Mouse (Mus musculus): Measurements from ENCODE around the gene Fcgr1. TPM values are rescaled to one million over a fixed set of nuclear protein-coding genes. Genes with fewer than 3 reads are reported as not detected.
"Not testable (repeated sequence)": the region's sequence is repeated elsewhere in the genome, so short reads cannot be mapped to it uniquely, and the experiment has no call there.

Gene Fcgr1
- total RNA-seq (2021): under 1 TPM in 1 of 2 experiments, not detected in 1; 0.14 TPM
- long read RNA-seq, experiment 1: 0 reads
- long read RNA-seq, experiment 2: 0 reads

DNA sequence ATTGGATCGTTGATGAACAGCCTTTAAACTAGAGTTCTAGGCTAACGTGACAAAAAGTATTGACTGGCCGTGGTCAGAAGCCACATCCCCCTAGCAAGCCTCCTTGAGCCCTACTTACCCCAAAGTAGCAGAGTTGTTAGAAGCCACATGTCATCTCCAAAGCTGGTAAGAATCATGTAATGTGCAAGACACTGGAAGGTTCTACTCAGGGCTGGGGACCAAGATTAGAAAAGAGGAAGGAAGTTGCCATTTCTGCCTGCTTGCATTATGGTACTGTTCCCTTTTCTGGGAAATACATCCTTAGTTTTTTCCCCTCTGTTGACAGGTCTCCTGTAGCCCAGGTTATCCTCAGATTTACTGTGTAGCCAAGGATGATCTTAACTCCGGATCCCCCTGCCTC lies at the start of gene Fcgr1:
TSS of gene Fcgr1 (minus strand) at position 183 of the 400 bp plus-strand sequence.
- no peak for DNase-seq (ENCODE audit: low spot score)

DNA sequence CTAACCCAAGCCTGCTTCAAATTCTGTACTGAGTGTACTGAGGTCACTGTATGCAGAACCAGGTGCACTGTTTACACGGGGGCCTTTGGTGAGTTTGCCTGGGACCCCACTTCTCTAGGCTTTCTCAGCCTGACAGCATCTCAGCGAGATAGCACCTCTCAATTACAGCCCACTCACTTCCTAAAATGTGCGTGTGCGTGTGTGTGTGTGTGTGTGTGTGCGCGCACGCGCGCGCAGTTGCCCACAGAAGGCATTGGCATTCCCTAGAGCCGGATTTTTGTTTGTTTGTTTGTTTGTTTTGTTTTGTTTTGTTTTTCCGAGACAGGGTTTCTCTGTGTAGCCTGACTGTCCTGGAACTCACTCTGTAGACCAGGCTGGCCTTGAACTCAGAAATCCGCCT lies 48.9 kb upstream of the Fcgr1 start:
- DNase-seq (ENCODE audit: low spot score): not testable (repeated sequence)

DNA sequence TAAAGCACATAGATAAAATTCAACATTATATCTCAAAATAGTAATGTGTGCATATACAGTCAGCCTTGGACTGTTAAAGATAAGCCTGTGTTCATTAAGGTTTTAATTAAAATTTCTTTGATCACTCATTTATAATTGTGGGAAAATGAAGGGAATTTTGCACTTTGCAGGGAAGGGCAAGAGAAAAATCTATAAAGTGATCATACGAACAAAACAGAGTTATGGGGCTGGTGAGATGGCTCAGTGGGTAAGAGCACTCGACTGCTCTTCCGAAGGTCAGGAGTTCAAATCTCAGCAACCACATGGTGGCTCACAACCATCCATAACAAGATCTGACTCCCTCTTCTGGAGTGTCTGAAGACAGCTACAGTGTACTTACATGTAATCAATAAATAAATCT lies 48.3 kb upstream of the Fcgr1 start:
- DNase-seq (ENCODE audit: low spot score): not testable (repeated sequence)

DNA sequence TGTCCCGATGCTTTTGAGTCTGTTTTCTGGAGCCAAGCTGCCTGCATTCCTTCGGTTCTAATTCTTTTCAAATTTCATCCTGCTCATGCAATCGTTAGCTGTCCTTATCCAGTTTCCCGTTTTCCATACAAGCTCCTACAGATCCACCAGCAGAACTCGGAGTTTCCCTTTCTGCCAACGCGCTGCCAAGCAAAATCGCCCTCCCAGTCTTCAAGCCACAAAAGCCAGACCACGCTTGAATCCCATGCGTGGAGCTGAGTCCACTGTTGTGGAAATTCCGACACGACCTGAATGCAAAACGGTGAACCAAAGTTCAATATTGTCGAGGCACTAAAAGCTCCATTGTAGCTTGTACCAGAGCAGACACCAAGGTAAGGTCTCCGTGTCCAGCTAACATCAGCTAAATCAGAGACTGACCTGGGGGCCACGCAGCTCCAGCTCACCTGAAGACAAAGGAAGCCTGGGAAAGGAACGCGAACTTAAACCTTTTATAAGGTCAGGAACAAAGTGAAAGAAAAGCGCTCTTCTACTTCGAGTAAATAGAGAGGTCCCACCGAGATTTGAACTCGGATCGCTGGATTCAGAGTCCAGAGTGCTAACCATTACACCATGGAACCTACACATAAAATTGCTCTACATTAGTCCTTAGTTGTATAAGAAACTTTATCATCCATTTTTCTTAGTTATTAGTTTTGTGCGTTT lies 47.0 kb upstream of the Fcgr1 start:
- DNase-seq (ENCODE audit: low spot score): no peak

DNA sequence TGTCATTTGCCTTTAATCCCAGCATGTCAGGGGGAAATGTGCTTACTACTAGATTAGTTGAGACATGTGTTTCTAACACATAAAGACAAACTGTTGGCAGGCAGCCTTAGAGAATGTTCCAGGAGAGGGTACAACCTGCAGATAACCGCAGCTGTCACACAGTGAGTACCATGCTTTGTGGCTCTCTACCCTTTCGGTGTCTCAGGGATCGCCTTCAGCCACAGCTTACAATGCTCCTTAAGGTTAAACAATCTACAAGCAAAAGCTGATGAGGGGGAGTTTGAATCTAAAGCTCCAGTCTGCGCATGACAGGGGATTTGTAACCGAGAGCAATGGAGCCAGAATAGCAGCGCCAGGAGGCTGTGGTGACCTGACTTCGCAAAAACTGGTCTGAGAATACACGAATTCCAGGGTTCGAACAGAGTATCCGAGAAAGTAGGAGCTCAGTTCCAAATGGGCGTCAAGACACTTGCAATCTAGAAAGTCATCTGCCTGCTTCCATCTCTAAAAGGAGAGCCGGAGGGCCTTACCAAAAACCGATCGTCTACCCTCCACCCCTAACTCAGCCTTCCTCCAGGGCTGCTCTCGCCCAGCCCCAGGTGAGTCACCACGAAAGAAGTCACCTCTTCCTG lies 45.2 kb upstream of the Fcgr1 start:
- DNase-seq (ENCODE audit: low spot score): no peak

DNA sequence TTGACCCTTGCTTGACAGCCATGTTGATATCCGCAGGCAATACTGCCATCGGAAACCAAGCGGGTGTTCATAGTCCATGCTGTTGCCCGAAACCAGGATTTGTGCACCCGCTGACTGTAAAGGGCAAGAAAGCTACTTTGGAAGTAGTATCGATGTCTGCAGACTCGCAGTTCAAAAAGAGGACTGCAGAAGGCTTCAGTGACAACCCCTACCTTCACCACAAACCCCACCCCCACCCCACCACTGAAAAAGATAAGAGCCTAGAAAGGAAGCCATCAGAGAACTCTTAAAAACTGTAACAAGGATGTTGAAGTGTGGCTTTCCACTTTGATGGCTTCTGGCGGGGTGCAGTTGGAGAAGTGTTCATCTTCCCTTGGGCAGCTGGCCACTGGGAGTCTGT lies 44.3 kb upstream of the Fcgr1 start:
- DNase-seq (ENCODE audit: low spot score): no peak

DNA sequence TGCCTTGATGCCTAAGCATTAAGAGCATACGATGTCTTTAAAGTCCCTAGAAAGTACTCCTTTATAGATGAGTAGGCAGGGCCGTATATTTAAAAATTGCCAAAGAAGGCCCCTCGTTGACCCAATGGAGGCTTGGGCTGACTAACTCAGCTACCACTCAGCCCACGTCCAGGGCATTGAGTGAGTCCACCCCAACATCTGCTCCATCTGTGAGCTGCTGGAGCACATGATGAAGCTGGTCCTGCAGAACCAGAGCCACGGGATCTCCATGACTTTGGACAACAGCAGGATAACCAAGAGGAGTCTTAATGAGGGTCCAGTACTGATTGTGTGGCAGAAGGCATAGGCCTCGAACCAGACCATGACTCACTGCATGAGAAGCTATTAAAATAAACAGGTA lies 43.5 kb upstream of the Fcgr1 start:
- DNase-seq (ENCODE audit: low spot score): no peak

DNA sequence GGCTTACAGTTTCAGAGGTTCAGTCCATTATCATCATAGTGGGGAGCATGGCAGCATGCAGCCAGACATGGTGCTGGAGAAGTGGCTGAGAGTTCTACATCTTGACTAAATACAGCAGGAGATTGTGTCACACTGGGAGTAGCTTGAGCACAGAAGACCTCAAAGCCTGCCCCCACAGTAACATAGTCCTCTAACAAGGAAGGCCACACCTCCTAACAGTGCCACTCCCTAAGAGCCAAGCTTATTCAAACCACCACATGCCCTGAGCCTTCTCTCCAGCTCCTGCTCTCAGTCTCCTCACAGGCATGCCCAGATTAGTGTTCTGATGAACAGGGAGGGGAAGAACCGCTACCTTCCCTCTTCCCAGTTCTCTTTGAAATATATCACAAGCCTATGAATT lies 42.9 kb upstream of the Fcgr1 start:
- no peak for DNase-seq (ENCODE audit: low spot score)

DNA sequence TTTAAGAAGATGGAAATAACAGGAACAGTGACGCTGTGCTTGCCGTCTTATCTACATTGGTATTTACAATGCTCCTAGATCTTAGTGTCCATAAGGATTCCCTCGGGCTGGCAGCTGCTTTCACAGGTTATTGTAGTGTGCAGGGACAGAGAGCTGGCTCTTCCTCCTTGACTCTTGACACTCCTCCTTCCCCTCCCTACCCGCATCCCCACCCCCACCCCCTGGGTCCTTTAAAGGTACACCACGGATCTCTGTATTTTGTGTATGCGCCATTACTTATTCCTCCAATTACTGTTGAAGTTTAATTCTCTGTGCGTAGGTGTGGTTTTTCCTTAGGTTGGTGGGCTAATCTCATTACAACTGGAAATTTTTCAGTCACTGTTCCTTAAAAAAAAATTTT lies 41.8 kb upstream of the Fcgr1 start:
- DNase-seq (ENCODE audit: low spot score): no peak

DNA sequence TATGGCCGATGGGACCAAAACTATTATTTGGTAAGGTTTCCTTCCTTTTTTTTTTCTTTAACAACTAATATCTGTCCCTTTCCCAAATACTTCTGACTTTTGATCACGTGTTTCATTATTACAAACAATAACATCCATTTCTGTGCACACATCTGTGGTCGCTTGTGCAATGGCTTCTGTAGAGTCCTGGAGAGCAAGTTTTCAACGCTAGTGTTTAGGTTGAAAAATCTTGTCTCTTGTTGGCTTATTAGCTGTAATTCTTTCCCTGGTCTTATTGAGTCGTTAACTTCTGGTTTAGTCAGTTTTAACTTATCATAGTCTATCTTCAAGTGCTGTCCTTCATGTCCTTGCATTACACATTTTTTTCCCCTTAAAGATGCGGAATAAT lies 41.4 kb upstream of the Fcgr1 start:
- DNase-seq (ENCODE audit: low spot score): no peak

DNA sequence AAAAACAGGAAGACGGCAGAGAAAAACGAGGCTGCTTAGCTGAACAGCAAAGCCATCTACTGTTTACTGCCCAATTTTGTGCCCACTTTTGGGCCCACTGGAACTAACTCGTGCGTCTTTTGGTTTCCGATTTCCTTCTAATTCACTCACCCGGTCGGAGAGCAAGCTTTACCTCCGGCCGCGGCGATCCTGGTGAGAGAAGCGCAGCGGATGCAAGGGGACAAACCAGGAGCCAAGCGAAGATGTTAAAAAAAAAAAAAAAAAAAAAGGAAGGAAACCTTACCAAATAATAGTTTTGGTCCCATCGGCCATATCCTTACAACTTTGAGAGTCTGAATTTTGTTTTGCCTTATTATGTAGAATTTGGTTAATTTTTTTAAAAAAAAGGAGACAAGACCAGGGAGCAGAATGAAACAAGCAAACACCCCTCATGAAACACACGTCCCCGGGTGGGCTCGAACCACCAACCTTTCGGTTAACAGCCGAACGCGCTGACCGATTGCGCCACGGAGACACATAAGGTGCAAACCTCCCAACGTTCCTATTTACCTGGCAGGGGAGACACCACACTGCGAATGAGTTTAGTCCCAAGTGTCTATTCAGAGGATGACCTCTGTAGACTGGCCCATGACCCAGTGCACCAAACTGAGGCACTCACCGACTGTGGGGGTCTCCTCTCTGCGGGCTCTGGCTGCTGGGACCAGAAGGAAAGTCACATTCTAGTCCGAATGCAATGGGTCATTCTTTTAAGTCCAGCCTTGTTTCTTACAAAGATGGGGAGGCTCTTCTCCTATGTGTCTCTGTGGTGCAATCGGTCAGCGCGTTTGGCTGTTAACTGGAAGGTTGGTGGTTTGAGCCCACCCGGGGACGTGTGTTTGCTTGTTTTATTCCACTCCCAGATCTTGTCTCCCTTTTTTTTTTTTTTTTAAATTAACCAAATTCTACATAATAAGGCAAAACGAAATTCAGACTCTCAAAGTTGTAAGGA lies 40.7 kb upstream of the Fcgr1 start:
- no peak for DNase-seq (ENCODE audit: low spot score)

DNA sequence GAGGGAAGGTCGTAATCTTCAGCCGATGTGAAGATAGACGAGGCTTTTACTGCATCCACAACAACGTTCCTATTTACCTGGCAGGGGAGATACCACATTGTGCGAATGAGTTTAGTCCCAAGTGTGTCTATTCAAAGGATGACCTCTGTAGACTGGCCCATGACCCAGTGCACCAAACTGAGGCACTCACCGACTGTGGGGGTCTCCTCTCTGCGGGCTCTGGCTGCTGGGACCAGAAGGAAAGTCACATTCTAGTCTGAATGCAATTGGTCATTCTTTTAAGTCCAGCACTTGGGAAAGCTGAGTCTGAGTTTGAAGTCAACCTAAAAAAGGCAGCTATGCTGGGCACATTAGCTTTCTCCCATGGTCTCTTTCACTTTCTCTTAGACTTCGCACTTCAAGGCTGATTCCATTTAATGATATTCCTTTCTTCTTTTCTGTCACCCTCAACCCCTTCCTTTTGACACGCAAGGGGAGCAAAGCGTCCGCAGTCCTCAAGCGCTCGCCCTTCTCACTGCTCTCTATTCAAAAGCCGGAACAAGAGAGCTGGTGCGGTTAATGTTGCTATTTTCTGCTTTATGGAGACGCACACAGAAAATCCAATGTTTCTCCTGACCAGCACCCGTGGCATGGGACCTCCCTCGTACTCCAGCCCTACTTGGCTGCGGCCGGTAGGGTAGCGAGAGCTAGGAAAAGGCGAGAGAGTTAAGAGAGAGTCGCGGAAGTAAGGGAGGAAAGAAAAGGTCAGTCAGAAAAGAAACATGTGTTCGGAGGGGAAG lies 39.8 kb upstream of the Fcgr1 start:
- no peak for DNase-seq (ENCODE audit: low spot score)

DNA sequence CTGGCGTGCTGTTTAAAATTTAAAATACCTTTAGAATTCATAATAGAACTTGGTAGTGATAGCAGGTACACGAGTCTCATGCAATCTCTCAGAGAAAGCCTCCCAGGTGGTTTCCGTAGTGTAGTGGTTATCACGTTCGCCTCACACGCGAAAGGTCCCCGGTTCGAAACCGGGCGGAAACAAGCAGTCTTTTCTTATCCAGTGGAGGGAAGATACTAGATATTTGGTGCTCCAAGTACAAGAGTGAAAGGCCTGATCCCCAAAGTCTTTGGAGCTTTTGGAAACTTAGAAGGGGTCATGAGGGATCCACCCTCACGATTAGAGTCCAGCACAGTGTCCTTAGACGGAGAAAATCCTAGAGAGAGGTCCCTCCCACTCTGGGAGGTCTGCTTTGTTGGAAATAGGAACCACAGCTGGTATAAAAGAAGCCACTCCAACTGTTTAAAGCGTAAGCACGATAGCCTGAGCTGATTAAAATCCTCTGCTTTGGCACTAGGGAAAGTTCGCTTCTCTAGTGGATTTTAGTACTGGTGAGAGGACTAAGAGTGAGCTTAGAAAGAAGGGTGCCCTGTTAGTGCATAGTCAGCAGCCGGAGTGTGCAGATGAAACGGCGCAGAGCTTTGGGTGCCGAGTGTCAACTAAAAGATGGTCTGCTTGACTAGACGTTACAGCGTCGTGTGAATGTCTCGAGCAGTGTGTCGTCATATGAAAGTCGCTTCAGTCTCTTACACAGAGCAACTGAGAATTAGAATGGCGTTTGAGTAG lies 39.0 kb upstream of the Fcgr1 start:
- DNase-seq (ENCODE audit: low spot score): no peak

DNA sequence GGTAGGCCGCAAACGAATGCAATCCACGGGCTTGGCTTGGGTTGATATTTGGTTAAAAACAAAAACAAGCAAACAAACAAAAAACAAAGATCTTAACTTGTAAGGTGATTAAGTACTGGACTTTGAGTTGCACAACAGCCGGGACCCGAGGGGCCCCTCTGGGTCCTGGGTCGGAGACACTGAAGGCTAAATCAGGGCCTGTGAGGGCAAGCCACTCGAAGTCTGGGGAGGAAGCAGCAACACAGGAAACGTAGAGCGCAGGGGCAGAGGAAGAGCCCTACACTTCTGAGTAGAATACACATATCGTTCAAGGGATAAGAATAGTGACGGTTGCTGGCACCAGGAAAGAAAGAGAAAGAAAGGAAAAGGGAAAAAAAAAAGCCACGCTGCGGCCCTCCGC lies 38.2 kb upstream of the Fcgr1 start:
- no peak for DNase-seq (ENCODE audit: low spot score)

DNA sequence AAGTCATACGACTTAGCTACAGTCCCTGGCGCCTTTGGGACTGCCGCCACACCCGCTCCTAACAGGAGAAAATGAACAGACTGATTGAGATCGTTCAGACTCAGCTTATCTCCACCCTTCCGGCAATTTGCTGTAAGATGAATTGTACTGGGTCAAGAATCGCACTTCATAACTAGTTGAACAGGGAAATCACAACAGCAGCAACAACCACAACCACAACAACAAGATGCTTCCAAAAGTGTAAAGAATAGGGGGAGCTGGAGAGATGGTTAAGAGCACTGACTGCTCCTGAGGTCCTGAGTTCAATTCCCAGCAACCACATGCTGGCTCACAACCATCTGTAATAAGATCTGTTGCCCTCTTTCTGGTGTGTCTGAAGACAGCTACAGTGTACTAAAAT lies 37.7 kb upstream of the Fcgr1 start:
- no peak for DNase-seq (ENCODE audit: low spot score)

DNA sequence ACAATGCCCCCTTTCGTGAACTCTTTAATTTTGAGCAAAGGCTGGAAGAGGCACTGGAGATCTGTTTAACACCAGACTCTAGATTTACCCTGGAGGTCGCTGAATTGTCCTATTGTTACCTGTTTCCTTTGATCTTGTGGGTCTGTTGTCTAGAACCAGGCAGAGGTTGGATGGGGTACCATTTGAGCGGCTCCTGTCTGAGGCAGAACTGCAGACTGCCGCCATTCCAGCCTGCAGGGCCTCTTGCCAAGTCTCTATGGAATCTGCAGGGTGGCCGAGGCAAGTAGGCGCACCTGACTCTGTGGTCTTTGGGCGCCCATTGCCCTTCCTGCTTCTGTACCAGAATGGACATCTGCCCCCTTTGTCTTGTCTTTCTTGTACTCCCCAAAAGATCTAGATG lies 36.8 kb upstream of the Fcgr1 start:
- DNase-seq (ENCODE audit: low spot score): no peak

DNA sequence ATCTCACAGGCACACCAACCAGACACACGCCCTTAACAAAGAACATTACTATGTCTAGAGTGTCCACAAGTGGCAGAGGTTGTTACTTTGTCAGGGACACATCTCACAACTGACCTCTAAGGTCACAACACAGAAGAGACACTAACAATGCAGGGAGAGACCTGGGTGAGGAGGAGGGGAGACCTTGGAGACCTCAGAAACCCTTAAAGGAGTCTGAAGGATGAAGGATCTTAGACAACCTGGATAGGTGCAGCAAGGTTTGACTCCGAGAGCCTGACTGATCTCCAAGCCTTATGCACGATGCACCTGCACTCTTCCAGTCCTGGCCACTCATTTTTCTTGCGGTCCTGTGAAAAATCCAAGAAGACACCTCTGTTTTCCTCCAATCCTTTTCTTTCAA lies 36.4 kb upstream of the Fcgr1 start:
- DNase-seq (ENCODE audit: low spot score): no peak

DNA sequence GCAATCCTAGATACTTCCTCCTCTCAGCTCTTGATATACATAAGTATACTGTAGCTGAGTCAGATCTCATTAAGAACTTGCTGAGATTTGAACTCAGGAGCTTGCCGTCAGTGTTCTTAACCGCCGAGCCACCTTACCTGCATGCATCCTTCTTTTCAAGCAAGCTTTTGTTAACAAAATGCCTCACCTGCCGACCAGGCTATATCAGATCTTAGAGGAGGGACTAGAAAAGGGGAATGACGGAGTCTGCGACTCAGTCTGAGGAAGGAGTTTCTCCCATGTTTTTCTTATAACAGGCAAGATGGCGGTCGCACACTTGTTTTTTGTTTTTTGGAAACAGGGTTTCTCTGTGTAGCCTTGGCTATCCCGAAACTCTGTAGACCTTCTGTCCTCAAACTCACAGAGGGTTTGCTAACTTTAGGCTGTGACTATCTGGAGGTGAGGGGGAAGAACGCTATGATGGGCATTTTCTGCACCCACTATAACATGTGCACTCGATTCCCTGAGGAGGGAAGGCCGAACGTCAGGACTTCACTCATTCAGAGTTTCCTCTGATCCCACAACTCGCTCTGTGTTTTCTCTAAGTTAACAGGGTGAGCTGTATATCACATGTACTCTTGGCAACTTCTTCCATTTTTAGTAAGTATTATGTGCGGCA lies 35.1 kb upstream of the Fcgr1 start:
- DNase-seq (ENCODE audit: low spot score): no peak

DNA sequence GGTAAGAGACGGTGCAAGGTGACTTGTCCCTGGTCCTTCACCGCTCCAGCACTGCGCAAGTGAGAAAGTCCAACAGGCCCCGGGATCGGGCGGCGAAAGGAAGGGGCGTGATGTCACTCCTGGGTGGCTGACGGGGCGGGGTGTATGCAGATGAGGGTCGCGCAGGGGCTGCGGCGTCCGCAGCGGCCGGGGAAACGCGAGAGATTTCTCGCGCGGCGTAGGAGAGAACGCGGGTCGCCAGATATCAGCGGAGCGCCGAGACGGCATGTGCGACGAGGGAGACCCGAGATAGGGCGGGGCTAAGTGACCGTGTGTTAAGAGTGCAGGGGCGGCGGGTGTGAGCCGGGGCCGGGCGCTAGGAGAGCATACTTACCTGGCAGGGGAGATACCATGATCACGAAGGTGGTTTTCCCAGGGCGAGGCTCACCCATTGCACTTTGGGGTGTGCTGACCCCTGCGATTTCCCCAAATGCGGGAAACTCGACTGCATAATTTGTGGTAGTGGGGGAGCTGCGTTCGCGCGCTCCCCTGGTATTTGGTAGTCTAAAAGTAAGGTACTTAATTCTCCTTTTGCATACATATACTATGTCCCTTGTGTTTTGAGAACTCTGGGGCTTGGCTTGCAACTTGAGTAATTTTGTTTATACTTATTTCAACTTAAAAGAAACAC lies 34.4 kb upstream of the Fcgr1 start:
- DNase-seq (ENCODE audit: low spot score): not testable (repeated sequence)

DNA sequence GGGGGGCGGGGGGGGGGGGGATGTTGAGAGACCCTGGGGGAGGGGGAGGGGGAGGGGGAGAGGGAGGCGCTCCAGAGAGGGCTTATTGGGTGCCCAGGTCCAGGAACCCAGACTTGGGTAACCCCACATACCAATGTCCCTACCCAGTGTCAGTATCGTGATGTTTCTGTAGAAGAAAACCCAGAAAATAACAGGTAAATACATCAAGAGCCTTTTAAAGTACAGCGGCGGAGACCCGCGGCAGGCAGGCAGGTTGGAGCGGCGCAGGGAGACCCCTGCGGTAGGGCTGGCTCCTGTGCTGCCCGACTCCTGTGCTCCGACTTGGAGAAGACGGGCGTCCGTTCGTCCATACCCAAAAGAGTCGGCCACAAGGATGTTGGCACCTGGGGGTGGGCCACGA lies 33.9 kb upstream of the Fcgr1 start:
- DNase-seq (ENCODE audit: low spot score): no peak
